Mouse (Mus musculus) layer of hippocampus, adult 2 months (tissue): ENCODE measurements around the gene Foxi2. TPM values are rescaled to one million over a fixed set of nuclear protein-coding genes. Genes with fewer than 3 reads are reported as not detected.

Source experiments
- DNase-seq, 2 experiments: peaks; one replicate each; pipeline ENCODE4 v3.0.0; 2022; ENCODE audit warnings: low spot score in 2 of 2
- H3K27ac ChIP-seq: fragments of 200-600 bp; 2 replicates; pipeline ENCODE4 v1.8.1; 2022
- H3K4me3 ChIP-seq: fragments of 200-600 bp; 2 replicates; pipeline ENCODE4 v1.8.1; 2022; ENCODE audit warnings: mild to moderate bottlenecking
- CTCF ChIP-seq: fragments of 200-600 bp; conservative IDR thresholded peaks from 2 replicates; pipeline ENCODE4 v1.8.1; 2022; ENCODE audit warnings: antibody characterized with exemption, mild to moderate bottlenecking, moderate library complexity
- total RNA-seq, 2 experiments: library from RNA; stranded (reverse); gene quantifications; 2 replicates each; pipeline ENCODE4 v1.2.3; 2021

Gene Foxi2
- total RNA-seq, 2 experiments from 2014 or later = not detected

DNA sequence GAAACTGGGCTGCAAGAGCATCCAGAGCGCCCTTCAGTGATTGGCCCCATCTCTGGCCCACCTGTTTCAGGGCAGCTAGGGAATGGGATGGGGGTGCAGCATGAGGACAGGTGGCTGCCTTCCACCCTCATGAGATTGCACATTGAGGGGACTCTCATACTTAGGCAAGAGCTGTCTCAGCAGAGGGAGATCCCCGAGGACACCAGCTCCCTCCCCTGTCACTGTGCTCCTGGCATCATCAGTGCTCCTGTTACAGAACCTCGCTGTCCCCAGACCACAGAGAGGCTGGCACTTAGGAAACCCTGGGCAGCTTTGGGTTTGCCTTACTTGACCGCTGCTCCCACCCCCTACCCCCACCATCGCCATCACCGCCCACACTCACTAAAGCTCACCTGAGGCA is 2.2 kb downstream of the Foxi2 start:
- TF ChIP-seq CTCF = no peak
- Histone ChIP-seq H3K4me3 (no peak overlapping the region), H3K27ac (no peak overlapping the region)
- no peak for DNase-seq

DNA sequence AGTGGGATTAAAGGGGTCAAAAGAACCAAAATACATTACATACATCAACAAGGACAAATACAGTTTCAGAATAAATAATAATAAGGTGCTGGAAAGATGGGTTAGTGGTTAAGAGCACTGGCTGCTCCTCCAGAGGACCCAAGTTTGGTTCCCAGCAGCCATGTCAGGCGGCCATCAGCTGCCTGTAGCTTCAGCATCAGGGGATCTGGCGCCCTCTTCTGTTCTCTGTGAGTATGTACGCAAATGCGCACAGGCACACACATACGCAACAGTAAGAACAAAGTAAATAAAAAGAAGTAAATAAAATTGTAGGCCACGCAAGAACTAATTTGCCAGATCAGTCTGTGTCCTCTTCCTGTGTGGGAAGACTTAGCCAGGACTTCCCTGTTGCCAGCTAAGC is 18.7 kb downstream of the Foxi2 start:
- no peak for DNase-seq
- no peak overlapping the region for H3K27ac ChIP-seq
- peak; percentile 24; the same call in 1 of the 2 replicates for TF ChIP-seq CTCF
- no peak overlapping the region for H3K4me3 ChIP-seq

- no peak for TF ChIP-seq CTCF
- Histone ChIP-seq H3K27ac (no peak overlapping the region), H3K4me3 (no peak overlapping the region)
- peak in 1 of 2 experiments; percentile 6 for DNase-seq
Measured at GRCm38 (mm10) chr7:135430903-135431302, 20.8 kb downstream of the Foxi2 start.

GRCm38 (mm10) chr7:135443903-135444302 is 33.8 kb downstream of the Foxi2 start:
- TF ChIP-seq CTCF = no peak
- Histone ChIP-seq H3K4me3 (no peak overlapping the region), H3K27ac (no peak overlapping the region)
- no peak for DNase-seq

DNA sequence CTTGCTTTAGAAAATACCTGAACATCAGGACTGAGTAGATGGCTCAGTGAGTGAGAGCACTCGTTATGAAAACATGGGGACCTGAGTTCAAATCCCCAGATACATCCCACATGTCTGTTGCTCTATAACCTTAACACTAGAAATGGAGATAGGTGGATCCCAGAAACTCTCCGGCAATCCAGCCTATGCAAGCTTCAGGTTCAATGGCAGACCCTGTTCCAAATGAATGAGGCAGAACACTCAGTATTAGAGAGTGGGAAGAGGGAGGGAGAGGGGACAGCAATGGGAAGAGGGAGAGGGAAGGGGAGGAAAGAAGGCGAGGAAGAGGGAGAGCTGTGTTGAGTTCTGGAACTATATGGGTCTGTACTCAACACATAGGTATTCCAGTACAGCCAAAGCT is 41.2 kb downstream of the Foxi2 start:
- TF ChIP-seq CTCF = no peak

GRCm38 (mm10) chr7:135452366-135452765 is 42.3 kb downstream of the Foxi2 start:
- no peak overlapping the region for H3K27ac ChIP-seq
- no peak overlapping the region for H3K4me3 ChIP-seq
- TF ChIP-seq CTCF = no peak
- no peak for DNase-seq

More for the DNA sequence above, 41.2 kb downstream of the Foxi2 start:
- Histone ChIP-seq H3K4me3 (no peak overlapping the region), H3K27ac (no peak overlapping the region)
- DNase-seq = no peak

- H3K27ac ChIP-seq = no peak overlapping the region
- H3K4me3 ChIP-seq = no peak overlapping the region
- no peak for TF ChIP-seq CTCF
- DNase-seq = no peak
Measured at GRCm38 (mm10) chr7:135453690-135454089, 43.6 kb downstream of the Foxi2 start.

Other genes with a start within 250 kb of the Foxi2 start
- not detected for gene Nps, start 151.6 kb upstream of the Foxi2 start, total RNA-seq
- gene Clrn3, start 118.3 kb downstream of the Foxi2 start, total RNA-seq = not detected
- 10 to 100 TPM; 50.7 to 51.4 TPM for gene Ptpre, start 127.2 kb downstream of the Foxi2 start, total RNA-seq